Mouse (Mus musculus) heart, adult 2 months (tissue): ENCODE data around the gene Cct8l1. TPM values are rescaled to one million over a fixed set of nuclear protein-coding genes. Genes with fewer than 3 reads are reported as not detected.

ENCODE experiments used
- DNase-seq, 2 experiments: peaks; one replicate each; pipeline ENCODE4 v3.0.0; 2021
- H3K27ac ChIP-seq: fragments of 200-600 bp; 2 replicates; pipeline ENCODE4 v1.8.1; 2022
- H3K27me3 ChIP-seq: fragments of 200-500 bp; 2 replicates; pipeline ENCODE4 v1.6.1; 2012; ENCODE audit warnings: mild to moderate bottlenecking, low read length, inconsistent platforms, mixed read lengths; ENCODE audit not compliant: control insufficient read depth, insufficient read depth
- H3K36me3 ChIP-seq: fragments of 200-500 bp; 2 replicates; pipeline ENCODE4 v1.6.1; 2012; ENCODE audit warnings: low read length, inconsistent platforms; ENCODE audit not compliant: control insufficient read depth, insufficient read depth
- H3K4me1 ChIP-seq: fragments of 200-500 bp; 2 replicates; pipeline ENCODE4 v1.6.1; 2011; ENCODE audit warnings: low read length; ENCODE audit not compliant: control insufficient read depth, insufficient read depth
- H3K4me3 ChIP-seq: fragments of 200-600 bp; 2 replicates; pipeline ENCODE4 v1.8.1; 2022
- H3K79me2 ChIP-seq: fragments of 200-500 bp; replicated peaks from 2 replicates; pipeline ENCODE4 v1.6.1; 2012; ENCODE audit warnings: mild to moderate bottlenecking, inconsistent platforms, low read length, moderate library complexity, mixed read lengths; ENCODE audit not compliant: control insufficient read depth, insufficient read depth
- H3K9ac ChIP-seq: fragments of 200-500 bp; 2 replicates; pipeline ENCODE4 v1.6.1; 2012; ENCODE audit warnings: low read depth, mild to moderate bottlenecking, control low read depth, inconsistent platforms, low read length, mixed read lengths
- CTCF ChIP-seq: fragments of 200-600 bp; IDR thresholded peaks from 2 replicates; pipeline ENCODE4 v1.8.1; 2022; ENCODE audit warnings: antibody characterized with exemption, mild to moderate bottlenecking, moderate library complexity
- EP300 ChIP-seq: fragments of 200-500 bp; IDR thresholded peaks from 2 replicates; pipeline ENCODE4 v1.6.1; 2011; ENCODE audit warnings: low read depth, low read length, control low read depth; ENCODE audit not compliant: insufficient read depth
- POLR2A ChIP-seq: fragments of 200-500 bp; IDR thresholded peaks from 2 replicates; pipeline ENCODE4 v1.6.1; 2011; ENCODE audit warnings: mild to moderate bottlenecking, low read depth, low read length, control low read depth; ENCODE audit not compliant: insufficient read depth
- WGBS: fragments of 180-500 bp; shearing (Covaris S2); methylation state at CpG from one replicate; pipeline ENCODE4 v1.1.7; 2018; 5-methylcytosine and 5-hydroxymethylcytosine counted together
- intact Hi-C: fragments of 180-260 bp; cut with DNase I; formaldehyde crosslinking; loops from one replicate; pipeline ENCODE4 v1.15.1; 2025
- polyA plus RNA-seq: library from polyadenylated mRNA; depleted of rRNA; stranded (reverse); fragments of >200 nt; gene quantifications from 2 replicates; pipeline ENCODE4 v1.2.3, GENCODE M21; 2012; rRNA removed
- total RNA-seq, 2 experiments: library from RNA; stranded (reverse); gene quantifications; 2 replicates each; pipeline ENCODE4 v1.2.3; 2021

The Cct8l1 gene
- total and polyA plus RNA-seq, 3 experiments = 0.06 to 0.18 TPM; not detected in 1

- TF ChIP-seq EP300 (no peak), CTCF (no peak), POLR2A (no peak)
- Histone ChIP-seq H3K36me3 (no peaks in the 10 kb centered on the region), H3K79me2 (no peaks in the 10 kb centered on the region), H3K27ac (no peak overlapping the region), H3K4me3 (no peak overlapping the region), H3K4me1 (no peaks in the 10 kb centered on the region), H3K27me3 (no peaks in the 10 kb centered on the region), H3K9ac (no peak overlapping the region)
- DNase-seq = no peak
- 22% methylated on average over 1 of the region's 1 CpGs for WGBS
- intact Hi-C loops = no loop called here
These were observed 38.8 kb downstream of the Cct8l1 start for GRCm38 (mm10) chr5:25554689-25555088.

GRCm38 (mm10) chr5:25555684-25556083 is 39.8 kb downstream of the Cct8l1 start:
- no peak for DNase-seq
- no peaks in the 10 kb centered on the region for H3K4me1 ChIP-seq
- no peak for TF ChIP-seq CTCF
- TF ChIP-seq EP300 = no peak
- TF ChIP-seq POLR2A = no peak
- H3K27me3 ChIP-seq = no peaks in the 10 kb centered on the region
- no peaks in the 10 kb centered on the region for H3K79me2 ChIP-seq
- intact Hi-C loops = no loop called here
- no peaks in the 10 kb centered on the region for H3K36me3 ChIP-seq
- 83% methylated on average over 5 of the region's 5 CpGs for WGBS
- no peak overlapping the region for H3K4me3 ChIP-seq
- no peak overlapping the region for H3K9ac ChIP-seq
- no peak overlapping the region for H3K27ac ChIP-seq

- no peaks in the 10 kb centered on the region for H3K36me3 ChIP-seq
- intact Hi-C loops = no loop called here
- WGBS = 65% methylated on average over 5 of the region's 5 CpGs
- DNase-seq = no peak
- no peaks in the 10 kb centered on the region for H3K79me2 ChIP-seq
- H3K9ac ChIP-seq = no peak overlapping the region
- no peaks in the 10 kb centered on the region for H3K27me3 ChIP-seq
- H3K4me1 ChIP-seq = no peaks in the 10 kb centered on the region
- TF ChIP-seq POLR2A = no peak
- no peak for TF ChIP-seq CTCF
- H3K27ac ChIP-seq = no peak overlapping the region
- H3K4me3 ChIP-seq = no peak overlapping the region
These were observed 40.5 kb downstream of the Cct8l1 start for GRCm38 (mm10) chr5:25556363-25556762.

Other genes with a start within 250 kb of the Cct8l1 start
- 10 to 100 TPM; 43.0 to 44.0 TPM for gene Kmt2c, start 17.3 kb upstream of the Cct8l1 start, total RNA-seq
- gene Kmt2c, start 17.3 kb upstream of the Cct8l1 start, polyA plus RNA-seq = 11.6 and 18.0 TPM in 2 replicates
- gene Xrcc2, start 189.8 kb downstream of the Cct8l1 start, total RNA-seq = 1 to 10 TPM; 4.8 to 7.3 TPM
- gene Xrcc2, start 189.8 kb downstream of the Cct8l1 start, polyA plus RNA-seq = 3.0 and 6.6 TPM in 2 replicates
- gene Actr3b, start 243.9 kb downstream of the Cct8l1 start, total RNA-seq = 10 to 100 TPM; 33.7 to 46.8 TPM
- gene Actr3b, start 243.9 kb downstream of the Cct8l1 start, polyA plus RNA-seq = 28.3 and 28.5 TPM in 2 replicates